Mouse (Mus musculus): ENCODE measurements around the gene Tmod4.

- TF ChIP-seq MYOG (IDR thresholded peaks at IDR 0.05; ENCODE audit: control insufficient read depth in 1 of 3, insufficient read depth in 1 of 3, insufficient read length in 2 of 3, low read depth in 2 of 3) (no peak), SRF (IDR thresholded peaks at IDR 0.05; ENCODE audit: control insufficient read depth, insufficient read length, low read depth) (no peak), POLR2A (IDR thresholded peaks at IDR 0.05; ENCODE audit: insufficient read length, low read depth) (no peak), TCF3 (IDR thresholded peaks at IDR 0.05; ENCODE audit: insufficient read length, low read depth) (no peak), E2F4 (IDR thresholded peaks at IDR 0.05; ENCODE audit: insufficient read depth) (no peak), MAX (IDR thresholded peaks at IDR 0.05; ENCODE audit: low read depth) (no peak), TCF12 (IDR thresholded peaks at IDR 0.05; ENCODE audit: insufficient read depth, poor library complexity, severe bottlenecking) (no peak), CEBPB (IDR thresholded peaks at IDR 0.05; ENCODE audit: insufficient read depth, poor library complexity, severe bottlenecking) (no peak)
Measured at GRCm38 (mm10) chr3:95164256-95164550, 39.9 kb downstream of the Tmod4 start.

Measured in myocyte (in vitro differentiated cells).